Comparison of ENCODE assay signal across 8 mouse cellular contexts in genomic region chr14:108913714-108914263, GRCm38 (mm10). TPM values are rescaled to one million over a fixed set of nuclear protein-coding genes. Genes with fewer than 3 reads are reported as not detected.
DNase-seq lines count a peak whose midpoint lies in the region; ATAC-seq and TF ChIP-seq lines count a peak whose summit lies in the region.

TSS of gene Slitrk1 (minus strand) at chr14:108914158.

- WGBS in forebrain, embryonic 11.5 days: under 1% methylated on average over 25 of the region's 25 CpGs
- WGBS in hindbrain, embryonic 14.5 days: 1% methylated on average over 25 of the region's 25 CpGs
- 0% methylated on average over 25 of the region's 25 CpGs for WGBS in midbrain, embryonic 11.5 days
- WGBS in stomach, embryonic 14.5 days: 1% methylated on average over 21 of the region's 25 CpGs

- no peaks in the 10 kb centered on the region for H3K36me3 ChIP-seq in ES-E14 (ENCODE audit: control insufficient read depth, insufficient read depth, low read length, poor library complexity, severe bottlenecking)
- H3K36me3 ChIP-seq in forebrain, embryonic 11.5 days (ENCODE audit: control insufficient read depth, insufficient read depth, low read length): no peaks in the 10 kb centered on the region
- H3K36me3 ChIP-seq in hindbrain, embryonic 14.5 days (replicated peaks; ENCODE audit: control insufficient read depth, insufficient read depth): no peaks in the 10 kb centered on the region
- H3K36me3 ChIP-seq in midbrain, embryonic 11.5 days (ENCODE audit: control insufficient read depth, insufficient read depth, low read length): no peaks in the 10 kb centered on the region
- H3K36me3 ChIP-seq in stomach, embryonic 14.5 days (ENCODE audit: control insufficient read depth, insufficient read depth, low read length): no peaks in the 10 kb centered on the region

- no peak within 1 kb of the TSS for H3K27ac ChIP-seq in ES-E14 (ENCODE audit: insufficient read depth, low read depth, low read length, poor library complexity, severe bottlenecking)
- H3K27ac ChIP-seq in forebrain, embryonic 11.5 days (ENCODE audit: low read depth, low read length): peak within 1 kb of the TSS; percentile 60
- H3K27ac ChIP-seq in hindbrain, embryonic 14.5 days: peak within 1 kb of the TSS; percentile 97
- H3K27ac ChIP-seq in midbrain, embryonic 11.5 days (ENCODE audit: low read depth, low read length): peak within 1 kb of the TSS; percentile 81
- H3K27ac ChIP-seq in stomach, embryonic 14.5 days (ENCODE audit: low read length): no peak within 1 kb of the TSS

- no peak within 1 kb of the TSS for H3K9ac ChIP-seq in ES-E14 (ENCODE audit: insufficient read depth, low read depth, low read length, poor library complexity, severe bottlenecking)
- H3K9ac ChIP-seq in forebrain, embryonic 11.5 days (ENCODE audit: low read length): peak within 1 kb of the TSS; percentile 65
- H3K9ac ChIP-seq in hindbrain, embryonic 14.5 days: peak within 1 kb of the TSS; percentile 85
- peak within 1 kb of the TSS; percentile 70 for H3K9ac ChIP-seq in midbrain, embryonic 11.5 days (ENCODE audit: low read length)
- no peak within 1 kb of the TSS for H3K9ac ChIP-seq in stomach, embryonic 14.5 days (replicated peaks; ENCODE audit: low read depth, low read length)

- in situ Hi-C loops in ES-E14 (cut with MboI; ENCODE audit: low sequenced_read_pairs in 2 of 2, unreplicated experiment in 2 of 2): no loop called here

- peak within 1 kb of the TSS; percentile 64 for H3K4me2 ChIP-seq in forebrain, embryonic 11.5 days (ENCODE audit: low read depth, low read length, severe bottlenecking)
- peak within 1 kb of the TSS; percentile 74 for H3K4me2 ChIP-seq in hindbrain, embryonic 14.5 days (replicated peaks)
- H3K4me2 ChIP-seq in midbrain, embryonic 11.5 days: peak within 1 kb of the TSS; percentile 71
- peak within 1 kb of the TSS; percentile 66 for H3K4me2 ChIP-seq in stomach, embryonic 14.5 days (replicated peaks; ENCODE audit: low read depth, low read length)

- H3K9me3 ChIP-seq in ES-E14 (ENCODE audit: control insufficient read depth, insufficient read depth, low read depth, low read length): no peaks in the 10 kb centered on the region
- no peaks in the 10 kb centered on the region for H3K9me3 ChIP-seq in forebrain, embryonic 11.5 days (ENCODE audit: control insufficient read depth, low read length)
- H3K9me3 ChIP-seq in hindbrain, embryonic 14.5 days (ENCODE audit: control insufficient read depth, low read length): no peaks in the 10 kb centered on the region
- H3K9me3 ChIP-seq in midbrain, embryonic 11.5 days (ENCODE audit: control insufficient read depth, low read length): no peaks in the 10 kb centered on the region
- H3K9me3 ChIP-seq in stomach, embryonic 14.5 days (ENCODE audit: control insufficient read depth, low read depth, low read length): no peaks in the 10 kb centered on the region

- no peaks in the 10 kb centered on the region for H3K27me3 ChIP-seq in forebrain, embryonic 11.5 days (ENCODE audit: control insufficient read depth, insufficient read depth, low read length)
- H3K27me3 ChIP-seq in hindbrain, embryonic 14.5 days (ENCODE audit: control insufficient read depth, insufficient read depth, low read length): no peaks in the 10 kb centered on the region
- peaks cover 2% of the 10 kb centered on the region; the same call in 1 of the 2 replicates for H3K27me3 ChIP-seq in midbrain, embryonic 11.5 days (ENCODE audit: control insufficient read depth, insufficient read depth, low read length)
- peaks cover 9% of the 10 kb centered on the region; the same call in 1 of the 2 replicates for H3K27me3 ChIP-seq in stomach, embryonic 14.5 days (ENCODE audit: control insufficient read depth, insufficient read depth, low read length)

- H3K4me1 ChIP-seq in ES-E14 (ENCODE audit: control insufficient read depth in 2 of 2, insufficient read depth in 2 of 2, low read length in 2 of 2, poor library complexity in 1 of 2): peaks cover 0 to 2% of the 10 kb centered on the region in 2 experiments; a peak in 1 of 4 replicates
- peaks cover 8% of the 10 kb centered on the region for H3K4me1 ChIP-seq in forebrain, embryonic 11.5 days (replicated peaks; ENCODE audit: control insufficient read depth, insufficient read depth, low read length)
- H3K4me1 ChIP-seq in hindbrain, embryonic 14.5 days (replicated peaks; ENCODE audit: control insufficient read depth, insufficient read depth, low read length): peaks cover 14% of the 10 kb centered on the region
- peaks cover 14% of the 10 kb centered on the region; the same call in 1 of the 2 replicates for H3K4me1 ChIP-seq in midbrain, embryonic 11.5 days (ENCODE audit: control insufficient read depth, insufficient read depth, low read length)
- H3K4me1 ChIP-seq in stomach, embryonic 14.5 days (ENCODE audit: control insufficient read depth, insufficient read depth, low read length): peaks cover 10% of the 10 kb centered on the region; the same call in 1 of the 2 replicates

- H3K4me3 ChIP-seq in ES-E14 (ENCODE audit: insufficient read depth in 1 of 2, low read depth in 1 of 2, low read length in 2 of 2, poor library complexity in 1 of 2, severe bottlenecking in 1 of 2): peak within 1 kb of the TSS in 1 of 2 experiments; percentile 12; a peak in 1 of 4 replicates
- peak within 1 kb of the TSS; percentile 54 for H3K4me3 ChIP-seq in forebrain, embryonic 11.5 days (ENCODE audit: low read depth, low read length)
- H3K4me3 ChIP-seq in hindbrain, embryonic 14.5 days (replicated peaks; ENCODE audit: low read length): peak within 1 kb of the TSS; percentile 72
- peak within 1 kb of the TSS; percentile 53 for H3K4me3 ChIP-seq in midbrain, embryonic 11.5 days (ENCODE audit: low read depth, low read length)
- H3K4me3 ChIP-seq in stomach, embryonic 14.5 days (ENCODE audit: low read depth, low read length): peak within 1 kb of the TSS; percentile 31

- peak; percentile 77 for ATAC-seq in cerebellum, adult (ENCODE audit: insufficient number of reproducible peaks, low FRiP score, low TSS enrichment)
- ATAC-seq in forebrain, embryonic 11.5 days (replicated peaks; ENCODE audit: low FRiP score): peak; percentile 65
- ATAC-seq in hindbrain, embryonic 14.5 days (ENCODE audit: low FRiP score): peak; percentile 76
- peak; percentile 80 for ATAC-seq in midbrain, embryonic 11.5 days (ENCODE audit: low FRiP score)
- ATAC-seq in stomach, embryonic 14.5 days (ENCODE audit: insufficient number of reproducible peaks, insufficient read depth, low FRiP score, low read depth): peak; percentile 73; the same call in 1 of the 2 replicates

- peak; percentile 26 for DNase-seq in ES-E14 (ENCODE audit: low read depth, low spot score)
- DNase-seq in forebrain, embryonic 11.5 days (ENCODE audit: low spot score): peak; percentile 89
- peak; percentile 80 for DNase-seq in hindbrain, embryonic 14.5 days (ENCODE audit: low spot score)
- DNase-seq in left cerebral cortex, adult 11 months (ENCODE audit: low spot score): peak; percentile 58
- peak; percentile 98 for DNase-seq in midbrain, embryonic 11.5 days (ENCODE audit: low spot score, missing footprints)
- no peak for DNase-seq in thymus, postnatal 10 days (ENCODE audit: low spot score in 2 of 2)

TF ChIP-seq in ES-E14, 5 proteins besides CTCF, POLR2A, EP300 and RAD21:
- TF ChIP-seq ZNF384 (IDR thresholded peaks at IDR 0.05; ENCODE audit: low read depth, low read length) (no peak), MAFK (IDR thresholded peaks at IDR 0.05; ENCODE audit: insufficient read depth, low read depth, low read length) (no peak), CHD2 (IDR thresholded peaks at IDR 0.05; ENCODE audit: low read depth, low read length) (no peak), ZC3H11A (IDR thresholded peaks at IDR 0.05; ENCODE audit: borderline replicate concordance, low read depth, low read length) (no peak), HCFC1 (IDR thresholded peaks at IDR 0.05; ENCODE audit: borderline replicate concordance, insufficient read depth, low read length) (no peak)

RNA-seq across cellular contexts. Expression of gene Slitrk1, which starts in this region (rescaled TPM):
- total RNA-seq in ES-E14 (2012; rRNA removed): not detected in 2 replicates
- 6.9 and 7.3 TPM in 2 replicates for polyA plus RNA-seq in forebrain, embryonic 11.5 days (2014; fragmentation: Nextera tagmentation; extraction: Ambion mirVana)
- polyA plus RNA-seq in hindbrain, embryonic 14.5 days (2014; fragmentation: Nextera tagmentation; extraction: Ambion mirVana): 37.9 and 38.5 TPM in 2 replicates
- polyA plus RNA-seq in midbrain, embryonic 11.5 days (2014; fragmentation: Nextera tagmentation; extraction: Ambion mirVana): 6.5 and 6.6 TPM in 2 replicates
- 1.5 and 2.2 TPM in 2 replicates for polyA plus RNA-seq in stomach, embryonic 14.5 days (2014; fragmentation: Nextera tagmentation; extraction: Ambion mirVana)

Comparison
In these comparisons a context has a peak if more than half of its experiments do, and no peak if none do; other contexts are left out.
1. Peak in DNase-seq in ES-E14; RNA of the gene not detected or under 1 TPM.
2. DNase-seq: peak in forebrain, embryonic 11.5 days (single experiment), hindbrain, embryonic 14.5 days (single experiment), left cerebral cortex, adult 11 months (single experiment) and midbrain, embryonic 11.5 days (single experiment); none in thymus, postnatal 10 days (0 of 2).
3. H3K27ac ChIP-seq: peak in forebrain, embryonic 11.5 days (single experiment), hindbrain, embryonic 14.5 days (single experiment) and midbrain, embryonic 11.5 days (single experiment); none in ES-E14 (single experiment) and stomach, embryonic 14.5 days (single experiment).
4. H3K9ac ChIP-seq: peak in forebrain, embryonic 11.5 days (single experiment), hindbrain, embryonic 14.5 days (single experiment) and midbrain, embryonic 11.5 days (single experiment); none in ES-E14 (single experiment) and stomach, embryonic 14.5 days (single experiment).
5. Peak in every context shown above with its lines, with median percentiles within 50 percentile points of each other: ATAC-seq and H3K4me2 ChIP-seq.